Mouse (Mus musculus) liver, postnatal 0 days (tissue): ENCODE measurements around the gene Gpr176.

ENCODE experiments used
- CTCF ChIP-seq: sonication (generic); IDR thresholded peaks from 2 replicates; pipeline ENCODE4 v1.5.1; 2016; ENCODE audit warnings: antibody characterized with exemption, low read depth
- EP300 ChIP-seq: IDR thresholded peaks from 2 replicates; pipeline ENCODE4 v1.6.1; 2016; ENCODE audit warnings: antibody characterized with exemption, low read depth, mild to moderate bottlenecking

DNA sequence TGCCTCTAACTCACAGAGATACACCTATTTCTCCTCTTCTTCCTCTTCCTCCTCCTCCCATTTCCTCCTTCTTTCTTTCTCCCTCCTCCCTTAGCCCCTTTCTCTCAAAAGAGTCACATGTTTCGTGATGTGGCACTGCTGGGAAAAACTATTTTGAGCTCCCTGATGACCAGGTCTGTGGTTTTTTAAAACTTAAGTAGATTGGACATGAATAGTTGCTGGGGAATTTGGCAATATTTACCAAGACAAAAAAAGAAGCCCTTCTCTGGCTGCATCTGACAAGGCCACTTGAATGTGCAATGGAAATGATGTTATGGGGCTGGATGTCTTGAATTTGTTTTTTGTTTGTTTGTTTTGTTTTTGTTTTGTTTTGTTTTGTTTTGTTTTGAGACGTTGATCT lies 75.3 kb downstream of the Gpr176 start:
- TF ChIP-seq EP300: no peak
- TF ChIP-seq CTCF: no peak
